Mouse (Mus musculus) common myeloid progenitor, adult 5-6 weeks (primary cell): ENCODE measurements around the gene Rprd1b. TPM values are rescaled to one million over a fixed set of nuclear protein-coding genes. Genes with fewer than 3 reads are reported as not detected.

ENCODE experiments used
- ATAC-seq: replicated peaks from 2 replicates; pipeline ENCODE4 v1.8.0; 2016; ENCODE audit warnings: low read depth, mild to moderate bottlenecking, moderate TSS enrichment, inconsistent platforms; ENCODE audit not compliant: poor library complexity, severe bottlenecking
- total RNA-seq: library from RNA; stranded (forward); fragments of 200-1000, 187-1606 nt; gene quantifications from 2 replicates; pipeline ENCODE4 v1.2.3, GENCODE M21; 2017

Gene Rprd1b
- 21.8 and 35.6 TPM in 2 replicates for total RNA-seq

GRCm38 (mm10) chr2:158028354-158028863 lies at the start of gene Rprd1b, which contains the start of gene Tti1:
Rprd1b (plus strand) TSS chr2:158028497.
Tti1 (minus strand) TSS chr2:158028433.
- ATAC-seq: peak; percentile 89

DNA sequence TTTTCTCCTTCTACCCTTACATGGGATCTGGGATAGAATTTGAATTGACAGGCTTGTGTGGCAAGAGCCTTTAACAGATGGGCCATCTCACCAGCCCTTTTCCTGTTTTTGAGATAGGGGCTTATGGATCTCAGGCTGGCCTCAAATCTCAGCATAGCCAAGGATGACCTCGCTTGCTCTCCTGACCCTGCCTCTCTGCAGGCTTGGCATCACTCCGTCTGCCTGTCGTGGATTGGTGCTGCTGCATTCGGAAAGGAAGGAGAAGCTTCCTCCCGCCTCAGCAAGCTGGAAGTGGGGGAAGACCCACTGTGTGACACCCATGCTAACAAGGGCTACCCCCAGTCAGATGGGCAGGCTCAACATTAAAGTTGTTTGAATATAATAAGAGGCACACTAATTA lies 49.1 kb upstream of the Rprd1b start:
- no peak for ATAC-seq

- no peak for ATAC-seq
These were observed 45.6 kb upstream of the Rprd1b start for GRCm38 (mm10) chr2:157982727-157983126.

- no peak for ATAC-seq
These were observed 45.0 kb upstream of the Rprd1b start for GRCm38 (mm10) chr2:157983276-157983675.

DNA sequence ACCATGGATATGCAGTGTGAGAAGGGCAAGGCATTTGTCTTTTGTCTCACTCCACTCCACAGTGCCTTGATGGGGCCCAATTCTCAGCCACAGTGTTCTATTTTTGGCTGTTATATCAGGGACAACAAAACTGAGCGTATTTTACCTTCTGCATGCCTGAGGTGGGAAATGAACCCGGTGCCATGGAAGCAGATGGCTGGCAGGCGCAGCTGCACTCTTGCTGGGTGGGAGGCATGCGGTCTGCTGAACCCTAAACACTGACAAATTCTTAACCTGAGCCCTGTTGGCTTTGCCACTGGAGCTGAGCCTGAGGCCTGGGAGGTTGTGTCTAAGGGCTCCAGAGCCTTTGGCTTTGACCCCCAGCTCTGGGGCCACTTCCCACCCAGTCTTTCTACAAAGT lies 42.7 kb upstream of the Rprd1b start:
- no peak for ATAC-seq

- no peak for ATAC-seq
These were observed 42.1 kb upstream of the Rprd1b start for GRCm38 (mm10) chr2:157986235-157986634.

DNA sequence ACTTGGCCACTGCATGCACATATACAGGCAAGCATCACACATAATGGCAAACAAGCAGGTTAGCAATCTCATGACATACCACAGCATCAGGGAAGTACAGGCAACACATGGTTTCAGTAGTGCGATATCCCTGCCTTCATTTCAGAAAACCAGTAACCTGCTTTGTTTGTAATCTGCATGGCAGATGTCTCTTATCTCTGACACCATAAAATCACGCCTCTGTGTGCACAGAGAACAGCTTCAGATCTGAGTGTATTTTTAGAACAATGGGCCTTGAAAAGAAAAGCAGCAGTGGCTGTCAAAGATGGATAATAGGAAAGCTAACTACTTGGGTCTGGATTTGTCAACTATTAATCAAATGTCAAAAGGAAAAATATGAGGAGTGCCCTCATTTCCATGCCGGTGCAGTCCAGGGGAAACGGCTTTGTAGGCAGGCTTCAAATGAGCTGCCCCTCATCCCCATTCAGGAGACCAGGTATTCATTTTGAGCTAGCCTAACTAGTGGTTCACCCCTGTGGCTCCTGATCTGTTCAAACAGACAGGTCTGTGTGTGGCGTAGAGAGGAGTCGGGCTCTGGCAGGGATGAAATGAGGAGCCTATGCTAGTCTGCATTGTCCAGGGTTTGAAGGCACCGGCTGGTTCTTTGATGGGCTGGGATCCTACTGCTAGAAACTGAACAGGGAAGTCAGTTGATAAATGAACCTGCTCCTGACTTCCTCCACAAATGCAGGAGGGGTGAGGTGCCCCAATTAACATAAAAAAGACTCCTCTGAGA lies 39.7 kb upstream of the Rprd1b start:
- no peak for ATAC-seq

GRCm38 (mm10) chr2:157989946-157990345 lies 38.4 kb upstream of the Rprd1b start:
- peak; percentile 39; the same call in 1 of the 2 replicates for ATAC-seq

DNA sequence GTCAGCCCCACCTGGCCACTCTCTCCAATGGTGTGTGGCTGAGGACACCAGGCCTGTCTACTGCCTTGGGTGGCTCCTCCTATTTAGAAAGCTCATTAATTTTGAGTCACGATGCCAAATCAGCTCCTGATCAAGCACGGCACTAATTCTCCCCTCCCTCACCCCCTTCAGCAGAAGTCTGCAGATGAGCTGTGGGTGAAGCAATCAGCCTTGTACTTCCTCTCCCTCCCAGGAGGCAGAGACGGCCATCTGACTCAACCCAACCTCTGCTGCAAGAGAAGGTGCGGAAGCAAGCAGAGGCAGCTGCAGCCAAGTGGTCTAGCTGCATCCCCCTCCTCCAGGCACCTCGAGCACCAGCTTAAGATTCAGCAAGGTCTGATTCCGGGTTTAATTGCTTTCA lies 37.3 kb upstream of the Rprd1b start:
- peak; percentile 60; the same call in 1 of the 2 replicates for ATAC-seq

DNA sequence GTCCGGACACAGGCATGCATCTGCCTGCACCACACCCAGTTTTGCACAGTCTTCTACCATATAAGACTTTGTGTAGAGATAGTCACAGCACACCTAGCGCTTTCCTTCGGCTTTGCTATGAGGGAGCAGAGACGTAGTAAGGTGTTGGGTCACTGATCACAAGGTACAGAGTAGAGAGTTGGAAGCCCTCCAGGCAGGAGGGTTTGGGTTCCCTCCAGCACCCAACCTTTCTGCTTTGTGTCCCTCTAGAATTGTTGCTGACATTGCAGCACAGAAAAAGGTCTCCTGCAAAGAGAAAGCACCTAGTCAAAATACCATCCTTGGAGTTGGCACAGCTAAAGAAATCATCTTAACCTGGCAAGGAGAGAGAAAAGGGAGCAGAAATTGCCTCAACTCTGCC lies 35.8 kb upstream of the Rprd1b start:
- ATAC-seq: no peak

DNA sequence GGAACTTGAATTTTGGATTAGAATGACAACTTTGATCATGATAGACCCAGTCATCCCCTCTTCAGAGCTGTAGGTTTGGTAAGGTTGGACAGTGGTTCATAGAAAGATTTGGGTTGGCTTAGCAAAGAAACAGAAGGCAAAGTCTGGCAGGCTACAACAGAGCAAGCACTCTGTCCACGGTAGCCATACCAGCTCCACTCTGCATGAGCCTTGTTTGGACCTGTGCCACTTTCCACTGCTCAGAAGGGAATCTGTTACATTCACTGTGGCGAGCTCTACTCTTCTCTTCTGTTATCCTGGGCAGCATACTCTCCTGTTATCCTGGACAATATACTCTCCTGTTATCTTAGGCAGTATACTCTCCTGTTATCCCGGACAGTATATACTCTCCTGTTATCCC lies 29.5 kb upstream of the Rprd1b start:
- ATAC-seq: no peak

GRCm38 (mm10) chr2:158004620-158005019 lies 23.7 kb upstream of the Rprd1b start:
- ATAC-seq: no peak

- ATAC-seq: no peak
These were observed 22.7 kb upstream of the Rprd1b start for GRCm38 (mm10) chr2:158005641-158006040.

- ATAC-seq: no peak
These were observed 18.9 kb upstream of the Rprd1b start for GRCm38 (mm10) chr2:158009373-158009772.

DNA sequence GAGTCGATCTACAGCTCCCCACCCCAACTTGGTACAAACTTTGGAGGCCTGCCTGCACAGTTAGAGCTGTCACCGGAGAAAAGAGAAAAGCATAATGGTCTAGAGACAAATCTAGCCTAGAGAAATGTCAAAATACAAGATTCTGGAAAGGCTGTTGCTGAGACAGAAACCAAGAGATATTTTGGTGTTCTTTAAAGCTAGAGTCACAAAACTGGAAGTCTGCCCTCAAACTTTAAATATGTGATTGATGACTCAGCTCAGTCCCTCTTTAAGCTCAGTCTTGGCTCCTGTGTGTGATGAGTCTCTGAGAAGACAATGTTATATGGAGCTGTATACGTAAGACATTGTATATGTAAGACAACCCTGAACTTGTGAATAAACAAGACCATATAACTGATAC lies 15.7 kb upstream of the Rprd1b start:
- ATAC-seq: no peak

DNA sequence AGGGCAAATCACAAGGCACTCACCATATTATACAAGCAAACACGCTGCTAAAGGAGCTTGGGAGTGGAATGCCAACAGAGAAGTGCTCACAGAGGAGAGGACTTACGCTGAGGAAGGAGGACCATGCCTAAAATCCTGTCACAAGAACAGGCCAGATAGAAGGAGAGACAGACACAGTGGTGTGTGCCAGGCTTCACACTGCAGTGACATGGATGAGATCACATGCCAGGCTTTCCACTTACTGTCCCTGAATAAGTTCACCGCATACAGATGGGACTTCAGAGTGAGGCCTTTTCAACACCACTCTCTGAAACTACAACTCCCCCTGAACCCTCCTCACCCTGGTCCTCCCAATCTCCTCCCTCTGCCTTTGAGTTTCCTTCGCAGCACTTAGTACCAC lies 11.0 kb upstream of the Rprd1b start:
- ATAC-seq: no peak

DNA sequence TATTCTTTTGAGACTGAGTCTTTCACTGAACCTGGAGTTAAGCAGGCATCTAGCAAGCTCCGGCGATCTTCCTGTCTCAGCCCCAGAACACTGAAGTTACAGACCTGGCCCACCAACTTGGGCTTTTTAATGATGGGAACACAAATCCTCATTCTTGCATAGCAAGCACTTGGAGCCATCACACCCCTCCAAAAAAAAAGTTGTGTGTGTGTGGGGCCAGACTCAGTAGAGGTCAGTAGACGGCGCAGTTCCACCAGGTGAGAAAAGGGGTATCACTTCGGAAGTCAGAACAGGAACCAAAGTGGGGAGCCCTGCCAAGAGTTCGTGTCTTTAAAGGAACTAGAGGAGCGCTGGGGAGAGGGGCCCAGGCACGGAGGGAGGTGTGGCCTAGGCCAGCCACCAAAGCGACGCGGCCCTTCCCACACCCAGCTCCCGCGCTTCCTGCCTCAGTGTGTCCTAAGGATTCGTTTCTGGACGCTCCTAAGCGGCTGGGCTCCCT lies 393 bp upstream of the Rprd1b start:
- ATAC-seq: peak; percentile 77

- no peak for ATAC-seq
These were observed 1.7 kb downstream of the Rprd1b start for GRCm38 (mm10) chr2:158030007-158030406.

DNA sequence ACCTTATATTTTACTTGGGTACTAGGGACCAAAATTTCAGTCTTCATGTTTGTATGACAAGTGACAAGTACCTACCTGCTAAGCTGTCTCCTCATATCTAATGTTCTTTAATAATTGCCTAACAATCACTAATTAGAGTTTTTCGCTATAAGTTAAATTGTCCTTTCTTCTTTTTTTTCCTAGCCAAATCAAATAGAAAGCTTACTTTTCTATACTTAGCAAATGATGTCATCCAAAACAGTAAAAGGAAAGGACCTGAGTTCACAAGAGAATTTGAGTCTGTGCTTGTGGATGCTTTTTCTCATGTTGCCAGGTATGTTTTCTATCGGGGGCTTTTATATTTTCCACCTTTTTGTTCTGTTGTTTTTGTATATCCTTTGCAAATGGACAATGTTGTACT lies 7.5 kb downstream of the Rprd1b start:
- ATAC-seq: no peak

- no peak for ATAC-seq
These were observed 8.1 kb downstream of the Rprd1b start for GRCm38 (mm10) chr2:158036408-158036807.

- peak; percentile 56; the same call in 1 of the 2 replicates for ATAC-seq
These were observed 8.7 kb downstream of the Rprd1b start for GRCm38 (mm10) chr2:158036953-158037352.

GRCm38 (mm10) chr2:158037571-158037970 lies 9.3 kb downstream of the Rprd1b start:
- ATAC-seq: no peak
